ENCODE assay signal across 8 mouse cellular contexts in the genomic region with DNA sequence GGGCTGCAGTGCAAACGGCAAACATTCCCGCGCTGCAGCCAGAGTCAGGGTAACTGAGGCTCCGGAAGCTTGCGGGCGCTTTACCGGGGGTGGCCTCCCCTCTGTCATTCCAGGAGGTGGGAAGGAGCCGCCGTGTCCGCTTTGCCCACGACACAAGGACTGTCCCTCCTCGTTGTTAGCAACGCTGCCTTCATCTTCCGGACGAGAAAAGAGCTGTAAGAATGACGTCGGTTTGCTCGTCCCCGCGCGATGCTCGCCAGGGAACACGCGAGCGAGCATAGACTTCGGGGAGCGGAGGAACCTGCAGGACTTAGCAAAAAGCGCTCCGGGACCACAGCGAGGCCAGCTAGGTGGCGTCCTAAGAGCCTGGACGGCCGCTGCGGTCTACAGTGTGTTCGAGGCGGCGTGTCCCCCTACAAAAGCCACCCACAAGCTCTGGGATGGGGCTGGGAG. TPM values are rescaled to one million over a fixed set of nuclear protein-coding genes. Genes with fewer than 3 reads are reported as not detected.
DNase-seq lines count a peak whose midpoint lies in the region; ATAC-seq and TF ChIP-seq lines count a peak whose summit lies in the region.

No protein-coding gene starts in this region.

- peaks cover 8% of the 10 kb centered on the region for H3K79me2 ChIP-seq in MEL (ENCODE audit: control insufficient read depth, insufficient read depth, low read length, poor library complexity)

- H3K27me3 ChIP-seq in MEL (ENCODE audit: control insufficient read depth in 1 of 2, insufficient read depth in 2 of 2, low read length in 2 of 2): no peaks in the 10 kb centered on the region; a peak in 1 of 4 replicates
- H3K27me3 ChIP-seq in forebrain, embryonic 15.5 days: no peaks in the 10 kb centered on the region
- no peaks in the 10 kb centered on the region for H3K27me3 ChIP-seq in lung, embryonic 16.5 days (ENCODE audit: control insufficient read depth, insufficient read depth, low read depth, low read length)

- peak in 2 of 3 experiments; percentile 34 to 36; a peak in 3 of 6 replicates for TF ChIP-seq CTCF in MEL (IDR thresholded peaks at IDR 0.05 in 2 of 3, conservative IDR thresholded peaks at IDR 0.05 in 1 of 3; ENCODE audit: control insufficient read depth in 1 of 3, insufficient read depth in 1 of 3, low read depth in 2 of 3, low read length in 3 of 3, poor library complexity in 1 of 3, severe bottlenecking in 1 of 3)
- no peak for TF ChIP-seq CTCF in olfactory bulb, adult 2 months (IDR thresholded peaks at IDR 0.05; ENCODE audit: insufficient read depth, low read depth, low read length)

- H3K4me3 ChIP-seq in MEL (ENCODE audit: control insufficient read depth in 1 of 2, insufficient read depth in 1 of 2, low read depth in 2 of 2, low read length in 2 of 2): peak overlapping the region; percentile 70 to 78
- H3K4me3 ChIP-seq in forebrain, embryonic 15.5 days: peak overlapping the region; percentile 68
- peak overlapping the region; percentile 89 for H3K4me3 ChIP-seq in lung, embryonic 16.5 days (ENCODE audit: low read length)
- peak overlapping the region; percentile 81 for H3K4me3 ChIP-seq in olfactory bulb, adult 2 months (ENCODE audit: insufficient read depth, low read depth, low read length)

- peak overlapping the region; percentile 69 for H3K4me2 ChIP-seq in forebrain, embryonic 15.5 days (replicated peaks)
- peak overlapping the region; percentile 68 for H3K4me2 ChIP-seq in lung, embryonic 16.5 days (ENCODE audit: low read depth, low read length)

- DNase-seq in MEL (ENCODE audit: low read depth, low spot score): peak; percentile 89
- DNase-seq in cerebellum, adult 11 months: peak; percentile 49
- DNase-seq in layer of hippocampus, adult 9-11 months: peak; percentile 60
- DNase-seq in thymus, adult 18-20 months: peak; percentile 48 to 51

- H3K27ac ChIP-seq in MEL (ENCODE audit: control insufficient read depth, low read depth, low read length): peak overlapping the region; percentile 88
- peak overlapping the region; percentile 96 for H3K27ac ChIP-seq in forebrain, embryonic 15.5 days (replicated peaks)
- H3K27ac ChIP-seq in lung, embryonic 16.5 days (ENCODE audit: low read length): peak overlapping the region; percentile 75; the same call in 1 of the 2 replicates
- H3K27ac ChIP-seq in olfactory bulb, adult 2 months (ENCODE audit: insufficient read depth, low read depth, low read length): peak overlapping the region; percentile 32; the same call in 1 of the 2 replicates

- 0% methylated on average over 37 of the region's 37 CpGs for WGBS in forebrain, embryonic 15.5 days
- WGBS in lung, embryonic 16.5 days: under 1% methylated on average over 37 of the region's 37 CpGs
- under 1% methylated on average over 37 of the region's 37 CpGs for WGBS in olfactory bulb, adult 2 months

- no peaks in the 10 kb centered on the region for H3K9me3 ChIP-seq in MEL (replicated peaks; ENCODE audit: insufficient read depth, low read length)
- no peaks in the 10 kb centered on the region for H3K9me3 ChIP-seq in forebrain, embryonic 15.5 days
- no peaks in the 10 kb centered on the region for H3K9me3 ChIP-seq in lung, embryonic 16.5 days (ENCODE audit: control insufficient read depth, low read length)

- peak in 1 of 2 experiments; percentile 2; a peak in 1 of 4 replicates for TF ChIP-seq POLR2A in MEL (IDR thresholded peaks at IDR 0.05; ENCODE audit: control insufficient read depth in 1 of 2, insufficient read depth in 1 of 2, low read depth in 1 of 2, low read length in 2 of 2, poor library complexity in 1 of 2)
- no peak for TF ChIP-seq POLR2A in olfactory bulb, adult 2 months (IDR thresholded peaks at IDR 0.05; ENCODE audit: insufficient read depth, low read depth, low read length)

- TF ChIP-seq RAD21 in MEL (IDR thresholded peaks at IDR 0.05; ENCODE audit: low read depth, low read length): no peak

- ATAC-seq in forebrain, embryonic 15.5 days (replicated peaks): peak; percentile 79
- peak; percentile 81 to 82 for ATAC-seq in hematopoietic stem cell, adult 5-6 weeks (replicated peaks in 1 of 2; ENCODE audit: insufficient read depth in 1 of 2, low FRiP score in 2 of 2, low TSS enrichment in 1 of 2, low read depth in 1 of 2, poor library complexity in 2 of 2, severe bottlenecking in 2 of 2)
- peak; percentile 72 for ATAC-seq in lung, embryonic 16.5 days (ENCODE audit: low read depth)

- no peak for TF ChIP-seq EP300 in MEL (IDR thresholded peaks at IDR 0.05; ENCODE audit: low read depth in 1 of 2, low read length in 2 of 2)

- H3K36me3 ChIP-seq in MEL (ENCODE audit: control insufficient read depth in 1 of 2, insufficient read depth in 2 of 2, low read length in 2 of 2): peaks cover 1 to 11% of the 10 kb centered on the region in 2 experiments
- H3K36me3 ChIP-seq in forebrain, embryonic 15.5 days: 0 out of 2 replicates have a peak, but pooled peaks cover 3% of the 10 kb centered on the region
- peaks cover 5% of the 10 kb centered on the region; the same call in 1 of the 2 replicates for H3K36me3 ChIP-seq in lung, embryonic 16.5 days (ENCODE audit: control insufficient read depth, insufficient read depth, low read length)

- H3K9ac ChIP-seq in MEL (ENCODE audit: control insufficient read depth, low read depth, low read length, poor library complexity, severe bottlenecking): peak overlapping the region; percentile 81
- peak overlapping the region; percentile 75 for H3K9ac ChIP-seq in forebrain, embryonic 15.5 days (replicated peaks)
- H3K9ac ChIP-seq in lung, embryonic 16.5 days (ENCODE audit: low read length): peak overlapping the region; percentile 75

- H3K4me1 ChIP-seq in MEL (ENCODE audit: control insufficient read depth in 1 of 2, insufficient read depth in 2 of 2, low read length in 2 of 2): peaks cover 0 to 7% of the 10 kb centered on the region in 2 experiments; a peak in 1 of 4 replicates
- peaks cover 16% of the 10 kb centered on the region for H3K4me1 ChIP-seq in forebrain, embryonic 15.5 days
- peaks cover 2% of the 10 kb centered on the region for H3K4me1 ChIP-seq in lung, embryonic 16.5 days (replicated peaks; ENCODE audit: control insufficient read depth, insufficient read depth, low read length)
- H3K4me1 ChIP-seq in olfactory bulb, adult 2 months (ENCODE audit: control insufficient read depth, insufficient read depth, low read length): no peaks in the 10 kb centered on the region

TF ChIP-seq in MEL, 35 proteins besides CTCF, POLR2A, EP300 and RAD21 (continues in another document):
- TF ChIP-seq RCOR1 (IDR thresholded peaks at IDR 0.05; ENCODE audit: low read depth, low read length): no peak
- no peak; the same call in none of the 2 replicates for TF ChIP-seq NELFE (IDR thresholded peaks at IDR 0.05; ENCODE audit: low read depth, low read length)
- TF ChIP-seq ELF1 (IDR thresholded peaks at IDR 0.05; ENCODE audit: low read depth, low read length): 0 out of 2 replicates have a peak, but pooled peaks have one; percentile 25
- no peak for TF ChIP-seq GATA1 (IDR thresholded peaks at IDR 0.05; ENCODE audit: low read depth, low read length)
- TF ChIP-seq HCFC1 (IDR thresholded peaks at IDR 0.05; ENCODE audit: low read depth, low read length): no peak
- no peak for TF ChIP-seq ZKSCAN1 (IDR thresholded peaks at IDR 0.05; ENCODE audit: low read depth, low read length)
- TF ChIP-seq ETS1 (IDR thresholded peaks at IDR 0.05; ENCODE audit: low read depth, low read length): peak; percentile 46; the same call in 1 of the 2 replicates
- no peak for TF ChIP-seq TCF12 (IDR thresholded peaks at IDR 0.05; ENCODE audit: low read depth, low read length)
- TF ChIP-seq MEF2A (IDR thresholded peaks at IDR 0.05; ENCODE audit: extremely low read depth, insufficient replicate concordance, low read depth, low read length, poor library complexity, severe bottlenecking): no peak
- no peak for TF ChIP-seq MYB (IDR thresholded peaks at IDR 0.05; ENCODE audit: low read depth, low read length)
- no peak; the same call in 1 of the 2 replicates for TF ChIP-seq ZMIZ1 (IDR thresholded peaks at IDR 0.05; ENCODE audit: low read depth, low read length)
- TF ChIP-seq NRF1 (IDR thresholded peaks at IDR 0.05; ENCODE audit: insufficient read depth, low read depth, low read length, poor library complexity, severe bottlenecking): no peak
- peak; percentile 65; the same call in 1 of the 2 replicates for TF ChIP-seq CHD1 (IDR thresholded peaks at IDR 0.05; ENCODE audit: low read depth, low read length)
- no peak for TF ChIP-seq TBP (IDR thresholded peaks at IDR 0.05; ENCODE audit: low read depth, low read length)
- TF ChIP-seq SMC3 (IDR thresholded peaks at IDR 0.05; ENCODE audit: low read depth, low read length): no peak
- no peak for TF ChIP-seq TAL1 (IDR thresholded peaks at IDR 0.05; ENCODE audit: low read length)
- no peak for TF ChIP-seq CHD2 (IDR thresholded peaks at IDR 0.05; ENCODE audit: low read length)
- TF ChIP-seq ZNF384 (IDR thresholded peaks at IDR 0.05; ENCODE audit: low read depth, low read length): no peak
- TF ChIP-seq JUND (IDR thresholded peaks at IDR 0.05; ENCODE audit: low read depth, low read length): no peak
- TF ChIP-seq SIN3A (IDR thresholded peaks at IDR 0.05; ENCODE audit: low read length): peak; percentile 46; the same call in 1 of the 2 replicates
- TF ChIP-seq USF1 (IDR thresholded peaks at IDR 0.05; ENCODE audit: low read depth, low read length): no peak
- TF ChIP-seq GABPA (IDR thresholded peaks at IDR 0.05; ENCODE audit: low read depth, low read length): no peak

RNA-seq across cellular contexts. Expression of a gene that starts 0.6 kb away (rescaled TPM):
- total RNA-seq in MEL (2012; rRNA removed): 36.1 and 38.6 TPM in 2 replicates
- 10 to 100 TPM in 1 of 2 experiments, not detected in 1; 48.9 TPM for polyA plus RNA-seq in MEL (2012; ENCODE audit: insufficient read depth in 1 of 2, insufficient read length in 2 of 2, low read depth in 1 of 2, low replicate concordance in 2 of 2, missing spikeins in 1 of 2)
- 33.5 and 35.0 TPM in 2 replicates for polyA plus RNA-seq in forebrain, embryonic 15.5 days (2015; fragmentation: Nextera tagmentation; extraction: Ambion mirVana)
- 62.6 and 81.5 TPM in 2 replicates for total RNA-seq in hematopoietic stem cell, adult 5-6 weeks (2017)
- 37.8 and 37.9 TPM in 2 replicates for polyA plus RNA-seq in lung, embryonic 16.5 days (2015; fragmentation: Nextera tagmentation; extraction: Ambion mirVana)
- polyA plus RNA-seq in olfactory bulb, adult 2 months (2012; ENCODE audit: insufficient read depth, insufficient read length, low replicate concordance, missing spikeins): not detected in 2 replicates

RNA-seq across cellular contexts. Expression of a gene that starts 49.5 kb away (rescaled TPM):
- 3.2 and 4.0 TPM in 2 replicates for total RNA-seq in MEL (2012; rRNA removed)
- polyA plus RNA-seq in MEL (2012; ENCODE audit: insufficient read depth in 1 of 2, insufficient read length in 2 of 2, low read depth in 1 of 2, low replicate concordance in 2 of 2, missing spikeins in 1 of 2): 1 to 10 TPM in 1 of 2 experiments, not detected in 1; 9.9 TPM
- 35.3 and 36.3 TPM in 2 replicates for polyA plus RNA-seq in forebrain, embryonic 15.5 days (2015; fragmentation: Nextera tagmentation; extraction: Ambion mirVana)
- 8.4 and 8.5 TPM in 2 replicates for total RNA-seq in hematopoietic stem cell, adult 5-6 weeks (2017)
- polyA plus RNA-seq in lung, embryonic 16.5 days (2015; fragmentation: Nextera tagmentation; extraction: Ambion mirVana): 21.0 and 24.9 TPM in 2 replicates
- polyA plus RNA-seq in olfactory bulb, adult 2 months (2012; ENCODE audit: insufficient read depth, insufficient read length, low replicate concordance, missing spikeins): not detected in 2 replicates

Comparison
In these comparisons a context has a peak if more than half of its experiments do, and no peak if none do; other contexts are left out.
1. Peak in every context shown above with its lines: DNase-seq, ATAC-seq, H3K4me3 ChIP-seq and H3K27ac ChIP-seq.
2. H3K27ac ChIP-seq: peak in every context shown above with its lines; median percentile 96 in forebrain, embryonic 15.5 days; 88 in MEL; 75 in lung, embryonic 16.5 days; 32 in olfactory bulb, adult 2 months.
3. RNA of a gene that starts 49.5 kb away (polyA plus RNA-seq): 35.3 to 36.3 TPM in forebrain, embryonic 15.5 days, 9.9 TPM in MEL and 21.0 to 24.9 TPM in lung, embryonic 16.5 days; not detected in olfactory bulb, adult 2 months; every median in the first group is over 10 times any median in the second.